Mouse (Mus musculus) liver, embryonic 15.5 days (tissue): ENCODE data around the gene Lce3e. TPM values are rescaled to one million over a fixed set of nuclear protein-coding genes. Genes with fewer than 3 reads are reported as not detected.

ENCODE experiments used
- ATAC-seq: fragments of 200-750 bp; cut with Nextera tagmentation; 2 replicates; pipeline ENCODE4 v1.8.0; 2017; ENCODE audit warnings: moderate number of reproducible peaks, mild to moderate bottlenecking, moderate library complexity; ENCODE audit not compliant: insufficient read depth
- H3K27ac ChIP-seq: fragments of 300-500 bp; sonication (generic); replicated peaks from 2 replicates; pipeline ENCODE4 v1.5.1; 2015; ENCODE audit warnings: mild to moderate bottlenecking, inconsistent platforms
- H3K27me3 ChIP-seq: fragments of 300-500 bp; sonication (generic); 2 replicates; pipeline ENCODE4 v1.6.1; 2015; ENCODE audit warnings: mild to moderate bottlenecking, inconsistent platforms
- H3K36me3 ChIP-seq: fragments of 300-500 bp; sonication (generic); replicated peaks from 2 replicates; pipeline ENCODE4 v1.6.1; 2015; ENCODE audit warnings: moderate library complexity, mild to moderate bottlenecking, inconsistent platforms
- H3K4me1 ChIP-seq: fragments of 300-500 bp; sonication (generic); replicated peaks from 2 replicates; pipeline ENCODE4 v1.6.1; 2015; ENCODE audit warnings: inconsistent platforms
- H3K4me2 ChIP-seq: fragments of 300-500 bp; sonication (generic); 2 replicates; pipeline ENCODE4 v1.6.1; 2015; ENCODE audit warnings: moderate library complexity, mild to moderate bottlenecking, inconsistent platforms
- H3K4me3 ChIP-seq: fragments of 300-500 bp; sonication (generic); replicated peaks from 2 replicates; pipeline ENCODE4 v1.5.1; 2015; ENCODE audit warnings: mild to moderate bottlenecking, inconsistent platforms
- H3K9ac ChIP-seq: fragments of 300-500 bp; sonication (generic); 2 replicates; pipeline ENCODE4 v1.6.1; 2015; ENCODE audit warnings: moderate library complexity, mild to moderate bottlenecking, inconsistent platforms
- H3K9me3 ChIP-seq: fragments of 300-500 bp; sonication (generic); replicated peaks from 2 replicates; pipeline ENCODE4 v1.6.1; 2016; ENCODE audit warnings: inconsistent platforms
- WGBS: fragments of 180-500 bp; shearing (Covaris S2); methylation state at CpG from one replicate; pipeline ENCODE4 v1.1.7; 2015; ENCODE audit warnings: mixed read lengths; ENCODE audit not compliant: insufficient replicate concordance; 5-methylcytosine and 5-hydroxymethylcytosine counted together
- polyA plus RNA-seq: library from polyadenylated mRNA; unstranded; fragments of >200 nt; fragmentation: Nextera tagmentation; extraction: Ambion mirVana; gene quantifications from 2 replicates; pipeline ENCODE4 v1.2.1, GENCODE M21; 2015

Lce3e gene
- polyA plus RNA-seq, 1 experiment from 2014 or later = not detected

DNA sequence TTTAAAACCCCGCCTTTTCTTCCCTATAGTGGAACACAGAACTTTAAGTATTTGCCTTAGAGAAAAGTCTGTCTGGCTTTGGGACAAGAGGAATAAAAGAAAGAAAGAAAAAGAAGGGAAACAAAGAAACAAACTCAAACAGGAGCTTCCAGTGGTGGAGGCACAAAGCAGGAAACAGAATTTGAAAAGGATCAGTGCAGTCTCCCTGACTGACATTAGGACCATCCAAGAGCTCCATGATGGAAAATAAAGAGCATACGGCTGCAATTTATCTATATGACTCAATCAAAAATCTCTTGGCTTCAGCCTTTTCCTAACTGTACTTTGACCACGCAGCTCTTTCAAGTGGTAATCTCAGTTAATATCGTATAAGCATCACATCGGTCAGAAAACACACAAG is 48.0 kb downstream of the Lce3e start:
- Histone ChIP-seq H3K27ac (no peak overlapping the region), H3K9ac (no peak overlapping the region), H3K4me2 (peak overlapping the region; percentile 53), H3K36me3 (no peaks in the 10 kb centered on the region), H3K4me1 (no peaks in the 10 kb centered on the region), H3K4me3 (peak overlapping the region; percentile 34), H3K27me3 (peaks cover 18% of the 10 kb centered on the region), H3K9me3 (no peaks in the 10 kb centered on the region)
- WGBS = 34% methylated on average over 5 of the region's 5 CpGs
- ATAC-seq = no peak

DNA sequence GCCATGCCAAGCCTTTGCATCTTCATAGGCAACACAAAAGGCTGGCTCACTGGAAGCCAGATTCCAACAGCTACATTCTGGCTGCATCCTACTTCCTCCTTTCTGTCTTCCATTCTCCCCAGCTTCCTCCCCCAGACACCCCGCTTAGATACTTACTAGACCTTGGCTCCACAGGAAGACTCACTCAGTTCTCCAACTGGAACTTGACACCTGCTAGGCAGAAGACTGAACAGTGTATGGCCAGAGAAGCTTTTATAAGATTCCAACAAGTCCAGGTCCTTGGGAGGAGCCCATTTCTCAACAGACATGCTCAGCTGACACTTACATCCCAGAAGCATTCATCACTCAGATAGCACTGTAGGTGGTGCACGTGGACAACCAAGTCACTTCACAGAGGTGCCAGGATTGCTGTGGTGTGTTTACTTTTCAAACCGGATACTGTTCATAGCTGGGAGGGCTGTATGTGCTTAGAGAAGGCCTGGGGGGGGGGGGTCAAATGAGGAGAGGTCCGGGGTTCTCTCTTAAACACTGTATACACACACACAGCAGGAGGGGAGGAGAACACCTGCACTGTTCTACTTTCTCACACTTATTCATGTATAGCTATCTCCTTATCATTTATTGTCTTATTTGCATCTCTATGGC is 48.7 kb downstream of the Lce3e start, which contains the start of gene Crct1:
Gene Crct1, minus strand, starts transcription at position 228 of the 645 bp plus-strand sequence.
- Histone ChIP-seq H3K4me3 (peak within 1 kb of the TSS; percentile 34), H3K27ac (no peak within 1 kb of the TSS), H3K36me3 (no peaks in the 10 kb centered on the region), H3K4me2 (peak within 1 kb of the TSS; percentile 53), H3K9me3 (no peaks in the 10 kb centered on the region), H3K27me3 (peaks cover 18% of the 10 kb centered on the region), H3K9ac (no peak within 1 kb of the TSS), H3K4me1 (no peaks in the 10 kb centered on the region)
- 31% methylated on average over 4 of the region's 4 CpGs for WGBS
- no peak for ATAC-seq

Other genes starting within 250 kb of the Lce3e start
- not detected in 2 replicates for gene Lce1f, start 246.7 kb upstream of the Lce3e start, polyA plus RNA-seq
- not detected in 2 replicates for gene Gm38119, start 228.0 kb upstream of the Lce3e start, polyA plus RNA-seq
- not detected in 2 replicates for gene Lce1g, start 214.7 kb upstream of the Lce3e start, polyA plus RNA-seq
- not detected in 2 replicates for gene Lce1h, start 202.0 kb upstream of the Lce3e start, polyA plus RNA-seq
- not detected in 2 replicates for gene Lce1i, start 188.2 kb upstream of the Lce3e start, polyA plus RNA-seq
- gene Lce1j, start 176.5 kb upstream of the Lce3e start, polyA plus RNA-seq = not detected in 2 replicates
- not detected in 2 replicates for gene Lce1k, start 159.2 kb upstream of the Lce3e start, polyA plus RNA-seq
- gene Kprp, start 139.8 kb upstream of the Lce3e start, polyA plus RNA-seq = not detected in 2 replicates
- not detected in 2 replicates for gene Lce1l, start 115.8 kb upstream of the Lce3e start, polyA plus RNA-seq
- gene 2310050C09Rik, start 96.8 kb upstream of the Lce3e start, polyA plus RNA-seq = not detected in 2 replicates
- not detected in 2 replicates for gene Lce3a, start 40.8 kb upstream of the Lce3e start, polyA plus RNA-seq
- gene Lce3b, start 34.1 kb upstream of the Lce3e start, polyA plus RNA-seq = not detected in 2 replicates
- not detected in 2 replicates for gene Lce3c, start 22.6 kb upstream of the Lce3e start, polyA plus RNA-seq
- gene Lce3d, start 9.7 kb upstream of the Lce3e start, polyA plus RNA-seq = not detected in 2 replicates
- not detected in 2 replicates for gene Lce3f, start 25.2 kb downstream of the Lce3e start, polyA plus RNA-seq
- gene Crct1, start 48.6 kb downstream of the Lce3e start, polyA plus RNA-seq = not detected in 2 replicates
- gene Lce1m, start 52.0 kb downstream of the Lce3e start, polyA plus RNA-seq = not detected in 2 replicates
- not detected in 2 replicates for gene Gm4858, start 101.8 kb downstream of the Lce3e start, polyA plus RNA-seq
- not detected in 2 replicates for gene Crnn, start 177.7 kb downstream of the Lce3e start, polyA plus RNA-seq
- not detected in 2 replicates for gene Flg2, start 230.2 kb downstream of the Lce3e start, polyA plus RNA-seq